Mouse (Mus musculus) thymus, adult 2 months (tissue): ENCODE data around the gene Fam135a. TPM values are rescaled to one million over a fixed set of nuclear protein-coding genes. Genes with fewer than 3 reads are reported as not detected.
A peak's percentile ranks its signal among the peaks of the same experiment; 100 is the strongest.

Experiments
- DNase-seq: peaks from one replicate; pipeline ENCODE4 v3.0.0; 2021
- H3K27ac ChIP-seq: fragments of 200-500 bp; 2 replicates; pipeline ENCODE4 v1.5.1; 2012; ENCODE audit warnings: low read length, control low read depth; ENCODE audit not compliant: control insufficient read depth, insufficient read depth
- H3K27me3 ChIP-seq: fragments of 200-500 bp; 2 replicates; pipeline ENCODE4 v1.6.1; 2012; ENCODE audit warnings: mild to moderate bottlenecking, low read length, moderate library complexity, mixed read lengths; ENCODE audit not compliant: control insufficient read depth, insufficient read depth
- H3K36me3 ChIP-seq: fragments of 200-500 bp; 2 replicates; pipeline ENCODE4 v1.6.1; 2012; ENCODE audit warnings: mild to moderate bottlenecking, low read length, moderate library complexity; ENCODE audit not compliant: control insufficient read depth, insufficient read depth
- H3K4me1 ChIP-seq: fragments of 200-500 bp; replicated peaks from 2 replicates; pipeline ENCODE4 v1.6.1; 2012; ENCODE audit warnings: low read length; ENCODE audit not compliant: control insufficient read depth, insufficient read depth
- H3K4me3 ChIP-seq: fragments of 200-500 bp; 2 replicates; pipeline ENCODE4 v1.5.1; 2012; ENCODE audit warnings: mild to moderate bottlenecking, low read length, control low read depth, moderate library complexity; ENCODE audit not compliant: control insufficient read depth, insufficient read depth
- CTCF ChIP-seq: fragments of 200-500 bp; IDR thresholded peaks from 2 replicates; pipeline ENCODE4 v1.5.1; 2012; ENCODE audit warnings: mild to moderate bottlenecking, control low read depth, low read length, moderate library complexity, borderline replicate concordance; ENCODE audit not compliant: control insufficient read depth, poor library complexity, insufficient read depth; ENCODE audit errors: extremely low read depth
- POLR2A ChIP-seq: fragments of 200-500 bp; IDR thresholded peaks from 2 replicates; pipeline ENCODE4 v1.6.1; 2012; ENCODE audit warnings: mild to moderate bottlenecking, low read length, control low read depth, moderate library complexity; ENCODE audit not compliant: control insufficient read depth, poor library complexity, insufficient read depth; ENCODE audit errors: extremely low read depth
- WGBS: fragments of 180-500 bp; shearing (Covaris S2); methylation state at CpG from one replicate; pipeline ENCODE4 v1.1.7; 2018; 5-methylcytosine and 5-hydroxymethylcytosine counted together
- polyA plus RNA-seq: library from polyadenylated mRNA; depleted of rRNA; stranded (reverse); fragments of >200 nt; gene quantifications from 2 replicates; pipeline ENCODE4 v1.2.3, GENCODE M21; 2012

Fam135a gene
- polyA plus RNA-seq, 1 experiment: 1.1 TPM

DNA sequence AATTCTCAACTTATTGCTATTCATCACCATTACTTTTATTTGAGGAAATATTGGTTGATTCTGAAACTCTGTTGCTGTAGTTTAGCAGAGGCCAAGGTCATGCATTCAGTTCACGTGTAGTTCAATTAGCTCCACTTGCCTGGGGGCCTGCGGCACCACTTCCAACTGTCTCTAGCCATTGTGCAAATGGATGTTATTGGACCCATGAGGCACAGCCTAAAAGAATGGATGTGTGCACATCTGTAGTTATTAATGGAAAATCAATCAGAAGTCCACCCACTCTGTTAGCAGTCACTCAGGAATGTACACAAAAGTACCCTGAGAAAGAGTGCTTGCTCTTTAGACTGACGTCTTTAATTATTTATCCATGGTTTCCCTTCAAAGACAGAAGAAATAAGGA is 24.5 kb upstream of the Fam135a start:
- DNase-seq: no peak
- WGBS: 97% methylated on average over 3 of the region's 3 CpGs

DNA sequence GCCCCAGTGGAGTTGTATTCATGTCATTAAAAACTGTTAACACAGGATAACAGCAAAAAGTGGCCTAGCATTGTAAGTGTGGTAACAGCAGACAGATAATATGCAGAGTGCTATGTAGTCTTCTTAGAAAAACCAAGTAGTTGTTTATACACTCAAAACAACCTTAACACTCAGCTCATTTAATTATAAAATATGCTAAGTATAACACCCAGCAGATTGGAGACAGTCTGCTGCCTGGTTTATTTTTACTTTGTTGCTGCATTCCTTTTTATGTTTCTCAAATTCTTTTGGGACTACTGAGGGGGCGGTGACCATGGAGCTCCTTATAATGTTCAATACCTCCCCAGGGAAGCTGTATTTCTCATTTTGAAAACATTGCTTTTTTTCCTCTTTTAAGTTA is 22.4 kb upstream of the Fam135a start:
- Histone ChIP-seq H3K27ac (no peak overlapping the region), H3K27me3 (no peaks in the 10 kb centered on the region), H3K4me1 (no peaks in the 10 kb centered on the region), H3K4me3 (no peak overlapping the region), H3K36me3 (no peaks in the 10 kb centered on the region)
- WGBS: 100% methylated on average over 1 of the region's 1 CpGs
- no peak for DNase-seq
- TF ChIP-seq POLR2A: no peak
- no peak for TF ChIP-seq CTCF

More for the DNA sequence above, 24.5 kb upstream of the Fam135a start:
- no peak for TF ChIP-seq POLR2A
- no peak for TF ChIP-seq CTCF
- no peaks in the 10 kb centered on the region for H3K36me3 ChIP-seq
- no peak overlapping the region for H3K4me3 ChIP-seq
- H3K27ac ChIP-seq: no peak overlapping the region
- H3K4me1 ChIP-seq: no peaks in the 10 kb centered on the region
- H3K27me3 ChIP-seq: no peaks in the 10 kb centered on the region

DNA sequence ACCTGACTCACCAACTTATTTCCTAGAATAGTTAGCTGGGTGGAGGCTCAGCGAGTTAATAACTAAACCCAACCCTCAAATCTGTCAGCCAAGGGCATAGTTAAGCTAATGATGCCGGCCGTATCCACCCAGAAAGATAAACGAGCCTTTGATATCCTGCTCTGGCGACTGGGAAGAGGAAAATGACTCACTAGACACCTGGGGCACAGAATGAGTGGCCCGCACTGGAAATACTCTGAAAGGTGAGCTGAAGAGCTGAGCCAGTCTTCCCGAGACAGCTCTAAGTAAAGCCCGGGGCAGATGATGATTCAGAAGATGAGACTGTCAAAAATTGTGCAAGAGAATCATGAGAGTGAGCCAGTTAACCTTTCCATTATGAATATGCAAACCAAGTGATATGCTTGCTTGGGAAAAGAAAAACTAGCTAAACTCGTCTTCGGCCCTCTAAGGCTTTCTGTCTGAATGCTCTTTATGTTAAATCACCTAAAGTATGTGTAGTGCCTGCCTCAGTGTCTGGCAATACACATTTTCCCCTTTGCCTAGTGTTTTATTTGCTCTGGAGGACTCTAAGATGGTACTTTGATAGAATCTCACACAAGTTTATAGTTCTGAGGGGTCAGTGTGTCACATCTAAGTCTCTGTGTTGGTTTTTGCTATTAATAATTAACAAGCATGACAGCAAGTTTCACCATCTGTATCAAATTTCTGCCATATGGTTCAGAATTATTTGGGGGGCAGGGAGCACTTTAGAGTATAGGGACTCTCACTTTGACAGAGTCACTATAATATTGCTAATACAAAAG is 8.0 kb upstream of the Fam135a start:
- Histone ChIP-seq H3K4me3 (no peak overlapping the region), H3K27me3 (no peaks in the 10 kb centered on the region), H3K4me1 (no peaks in the 10 kb centered on the region), H3K36me3 (no peaks in the 10 kb centered on the region), H3K27ac (no peak overlapping the region)
- DNase-seq: no peak
- 79% methylated on average over 10 of the region's 10 CpGs for WGBS
- no peak for TF ChIP-seq POLR2A
- no peak for TF ChIP-seq CTCF

DNA sequence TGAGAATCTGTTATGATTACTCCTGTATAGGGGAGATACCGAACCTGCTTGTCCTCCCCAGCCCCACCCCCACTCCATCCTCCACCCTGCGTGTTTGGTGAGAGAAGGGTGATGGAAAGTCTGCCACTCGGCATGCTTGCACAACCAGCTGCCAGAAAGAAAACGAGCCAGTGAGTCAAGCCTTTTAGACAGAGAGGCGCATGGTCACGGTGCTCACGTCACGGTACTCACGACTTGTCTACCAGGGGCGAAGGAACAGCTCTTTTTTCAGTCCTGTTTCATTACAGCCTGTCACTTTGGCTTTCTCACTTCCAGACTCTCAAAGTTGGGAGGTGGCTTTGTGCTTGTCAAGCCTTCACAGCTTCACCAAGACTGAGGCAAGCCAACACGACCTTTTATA is 7.2 kb upstream of the Fam135a start:
- Histone ChIP-seq H3K27me3 (no peaks in the 10 kb centered on the region), H3K4me1 (no peaks in the 10 kb centered on the region), H3K36me3 (no peaks in the 10 kb centered on the region), H3K27ac (no peak overlapping the region), H3K4me3 (no peak overlapping the region)
- WGBS: 76% methylated on average over 11 of the region's 11 CpGs
- no peak for DNase-seq
- TF ChIP-seq CTCF (no peak), POLR2A (no peak)

DNA sequence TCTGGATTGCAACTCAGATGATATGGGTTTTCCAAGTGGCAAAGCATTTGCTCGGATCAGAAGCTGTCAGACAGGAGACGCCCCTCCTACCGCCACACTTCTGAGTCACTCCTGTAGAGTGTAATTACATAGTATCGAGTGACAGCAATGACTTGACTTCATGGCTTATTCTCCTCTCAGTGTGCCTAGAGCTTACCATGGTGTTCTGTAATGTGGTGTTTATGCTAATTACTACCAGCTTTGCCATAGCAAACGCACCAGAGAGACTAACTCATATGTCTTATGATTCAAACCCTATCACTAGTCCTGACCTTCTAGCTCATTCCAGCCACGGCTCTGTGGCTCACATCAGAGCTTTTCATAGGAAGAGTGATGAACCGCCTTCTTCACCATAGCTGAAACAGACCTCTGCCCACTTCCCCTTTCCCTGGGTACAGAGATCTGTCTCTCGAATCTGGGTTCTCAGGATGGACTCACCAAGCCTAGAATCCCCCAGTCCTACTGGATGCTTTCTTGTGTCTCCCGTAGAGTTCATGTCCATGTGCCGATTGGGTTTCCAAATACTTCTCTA is 2.5 kb upstream of the Fam135a start:
- no peak overlapping the region for H3K27ac ChIP-seq
- H3K4me3 ChIP-seq: no peak overlapping the region
- DNase-seq: no peak
- no peak for TF ChIP-seq POLR2A
- TF ChIP-seq CTCF: no peak
- H3K4me1 ChIP-seq: peaks cover 10% of the 10 kb centered on the region; the same call in 1 of the 2 replicates
- H3K27me3 ChIP-seq: peaks cover 11% of the 10 kb centered on the region
- WGBS: 52% methylated on average over 10 of the region's 10 CpGs
- no peaks in the 10 kb centered on the region for H3K36me3 ChIP-seq

DNA sequence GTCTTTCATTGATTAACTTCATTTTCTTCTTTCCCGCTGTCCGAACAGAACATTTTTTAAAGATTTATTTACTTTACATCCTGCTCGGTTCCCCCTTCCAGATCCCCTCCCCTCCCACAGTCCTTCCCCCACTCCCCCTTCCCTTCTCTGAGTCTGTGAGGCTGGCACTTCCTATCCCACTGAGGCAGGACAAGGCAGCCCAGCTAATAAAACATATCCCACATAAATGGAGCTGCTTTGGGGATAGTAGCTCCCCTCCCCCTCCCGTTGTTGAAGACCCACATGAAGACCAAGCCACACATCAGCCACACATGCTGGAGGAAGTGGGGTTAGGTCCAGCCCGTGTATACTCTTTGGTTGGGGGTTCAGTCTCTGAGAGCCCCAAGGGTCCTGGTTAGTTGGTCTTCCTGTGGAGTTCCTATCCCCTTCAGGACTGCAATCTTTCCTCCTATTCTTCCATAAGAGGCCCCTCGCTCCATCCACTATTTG is 773 bp upstream of the Fam135a start:
- Histone ChIP-seq H3K36me3 (no peaks in the 10 kb centered on the region), H3K4me3 (peak overlapping the region; percentile 33; the same call in 1 of the 2 replicates), H3K27me3 (peaks cover 11% of the 10 kb centered on the region), H3K27ac (no peak overlapping the region), H3K4me1 (peaks cover 10% of the 10 kb centered on the region; the same call in 1 of the 2 replicates)
- DNase-seq: no peak
- 54% methylated on average over 6 of the region's 6 CpGs for WGBS
- TF ChIP-seq POLR2A (no peak), CTCF (no peak)
